Mouse (Mus musculus) heart, postnatal 0 days (tissue): ENCODE measurements around the gene Wrb.

ENCODE experiments used
- CTCF ChIP-seq: IDR thresholded peaks from 2 replicates; pipeline ENCODE4 v1.5.1; 2016; ENCODE audit warnings: antibody characterized with exemption, control low read depth, low read depth
- EP300 ChIP-seq: IDR thresholded peaks from 2 replicates; pipeline ENCODE4 v1.6.1; 2016; ENCODE audit warnings: antibody characterized with exemption, low read depth

DNA sequence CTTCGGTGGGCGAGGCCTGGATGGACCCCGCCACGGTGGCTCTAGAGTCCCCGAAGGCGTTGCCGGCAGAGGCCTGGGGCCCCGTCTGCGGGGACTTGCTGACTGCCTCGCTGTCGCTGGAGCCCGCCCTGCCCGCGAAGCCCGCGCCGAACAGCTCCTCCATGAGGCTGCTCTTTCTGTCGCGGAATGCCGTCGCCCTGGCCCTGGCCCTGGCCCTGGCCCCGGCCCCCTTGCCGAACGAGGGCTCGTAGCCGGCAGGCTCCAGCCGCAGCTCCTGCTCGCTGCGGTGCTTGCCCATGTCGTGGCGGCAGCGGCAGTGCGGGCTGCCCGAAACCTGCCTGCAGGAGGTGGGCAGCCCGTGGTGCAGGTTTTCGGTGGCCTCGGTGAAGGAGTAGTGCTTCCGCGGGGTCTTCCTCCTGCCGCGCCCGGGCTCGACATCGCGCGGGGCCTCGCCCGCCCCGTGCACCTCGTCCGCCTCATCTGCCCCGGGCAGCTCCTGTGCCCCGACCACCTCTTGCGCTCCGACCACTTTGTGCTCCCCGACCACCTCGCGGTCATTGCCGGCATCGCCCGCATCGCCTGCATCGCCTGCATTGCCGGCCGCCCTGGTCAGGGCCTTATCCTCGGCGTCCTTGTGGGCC is 14.0 kb downstream of the Wrb start:
- no peak for TF ChIP-seq EP300
- peak; percentile 52 for TF ChIP-seq CTCF
